Mouse (Mus musculus) testis, adult 2 months (tissue): ENCODE results near the gene Cplx3. TPM values are rescaled to one million over a fixed set of nuclear protein-coding genes. Genes with fewer than 3 reads are reported as not detected.

Experiments used
- H3K27ac ChIP-seq: fragments of 200-500 bp; 2 replicates; pipeline ENCODE4 v1.5.1; 2012; ENCODE audit warnings: low read depth, low read length; ENCODE audit not compliant: control insufficient read depth, insufficient read depth
- H3K27me3 ChIP-seq: fragments of 200-500 bp; 2 replicates; pipeline ENCODE4 v1.6.1; 2012; ENCODE audit warnings: mild to moderate bottlenecking, low read length, moderate library complexity; ENCODE audit not compliant: control insufficient read depth, insufficient read depth
- H3K36me3 ChIP-seq: fragments of 200-500 bp; 2 replicates; pipeline ENCODE4 v1.6.1; 2012; ENCODE audit warnings: mild to moderate bottlenecking, low read length; ENCODE audit not compliant: control insufficient read depth, insufficient read depth
- H3K4me1 ChIP-seq: fragments of 200-500 bp; 2 replicates; pipeline ENCODE4 v1.6.1; 2012; ENCODE audit warnings: low read length; ENCODE audit not compliant: control insufficient read depth, insufficient read depth
- H3K4me3 ChIP-seq: fragments of 200-500 bp; 2 replicates; pipeline ENCODE4 v1.5.1; 2012; ENCODE audit warnings: low read depth, mild to moderate bottlenecking, low read length, moderate library complexity, mixed read lengths; ENCODE audit not compliant: control insufficient read depth
- CTCF ChIP-seq: fragments of 200-500 bp; IDR thresholded peaks from 2 replicates; pipeline ENCODE4 v1.5.1; 2012; ENCODE audit warnings: low read depth, mild to moderate bottlenecking, inconsistent platforms, low read length, moderate library complexity; ENCODE audit not compliant: control insufficient read depth, insufficient read depth, insufficient replicate concordance
- POLR2A ChIP-seq: fragments of 200-500 bp; IDR thresholded peaks from 2 replicates; pipeline ENCODE4 v1.6.1; 2012; ENCODE audit warnings: low read depth, mild to moderate bottlenecking, inconsistent platforms, low read length, moderate library complexity; ENCODE audit not compliant: control insufficient read depth
- polyA plus RNA-seq: library from polyadenylated mRNA; depleted of rRNA; stranded (reverse); fragments of >200 nt; gene quantifications from 2 replicates; pipeline ENCODE4 v1.2.3, GENCODE M21; 2012

Gene Cplx3
- polyA plus RNA-seq, 1 experiment, result 0.16 TPM

GRCm38 (mm10) chr9:57650130-57650785 lies 44.2 kb upstream of the Cplx3 start:
- TF ChIP-seq POLR2A, result no peak
- TF ChIP-seq CTCF, result no peak
- Histone ChIP-seq H3K4me1 (peaks cover 3% of the 10 kb centered on the region), H3K27me3 (no peaks in the 10 kb centered on the region), H3K36me3 (no peaks in the 10 kb centered on the region), H3K4me3 (no peak overlapping the region), H3K27ac (no peak overlapping the region)

GRCm38 (mm10) chr9:57647286-57648108 lies 41.4 kb upstream of the Cplx3 start:
- H3K27ac ChIP-seq, result no peak overlapping the region
- TF ChIP-seq POLR2A (no peak), CTCF (no peak)
- H3K4me3 ChIP-seq, result no peak overlapping the region
- no peaks in the 10 kb centered on the region for H3K36me3 ChIP-seq
- peaks cover 11% of the 10 kb centered on the region for H3K4me1 ChIP-seq
- no peaks in the 10 kb centered on the region for H3K27me3 ChIP-seq

DNA sequence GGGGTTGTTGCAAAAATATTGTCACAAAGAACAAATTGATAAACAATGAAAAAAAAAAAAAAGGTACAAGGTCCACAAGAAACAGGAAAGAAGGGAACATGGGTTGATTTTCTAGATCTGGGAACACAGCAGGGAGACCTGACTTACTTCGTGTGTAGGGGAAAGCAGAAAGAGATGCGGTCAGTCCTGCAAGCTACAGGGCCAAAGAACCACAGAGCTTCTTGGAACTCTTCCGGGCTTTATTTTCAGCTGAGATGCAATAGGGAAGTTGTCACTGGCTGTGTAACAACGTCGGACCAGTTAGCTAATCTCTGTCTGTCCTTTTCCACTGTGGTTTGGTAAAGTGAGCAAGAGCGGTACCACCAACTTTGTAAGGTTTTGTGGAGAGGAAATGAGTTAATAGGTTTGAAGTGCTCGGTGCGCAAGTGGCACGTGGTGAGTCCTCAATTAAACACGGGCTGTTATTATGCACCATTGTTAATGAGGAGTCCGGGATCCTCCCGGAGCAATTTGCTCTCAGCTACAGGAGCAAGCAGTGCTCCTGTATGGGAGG lies 40.5 kb upstream of the Cplx3 start:
- H3K27me3 ChIP-seq, result no peaks in the 10 kb centered on the region
- TF ChIP-seq CTCF, result no peak
- no peak for TF ChIP-seq POLR2A
- H3K27ac ChIP-seq, result no peak overlapping the region
- H3K4me1 ChIP-seq, result peaks cover 11% of the 10 kb centered on the region
- no peaks in the 10 kb centered on the region for H3K36me3 ChIP-seq
- no peak overlapping the region for H3K4me3 ChIP-seq

GRCm38 (mm10) chr9:57644944-57645893 lies 39.1 kb upstream of the Cplx3 start:
- H3K27me3 ChIP-seq, result no peaks in the 10 kb centered on the region
- H3K4me1 ChIP-seq, result peaks cover 11% of the 10 kb centered on the region
- TF ChIP-seq CTCF (peak; percentile 94), POLR2A (peak; percentile 61)
- H3K4me3 ChIP-seq, result peak overlapping the region; percentile 94
- no peaks in the 10 kb centered on the region for H3K36me3 ChIP-seq
- H3K27ac ChIP-seq, result peak overlapping the region; percentile 96

- H3K4me1 ChIP-seq, result peaks cover 11% of the 10 kb centered on the region
Measured at GRCm38 (mm10) chr9:57644442-57644943, 38.4 kb upstream of the Cplx3 start.

DNA sequence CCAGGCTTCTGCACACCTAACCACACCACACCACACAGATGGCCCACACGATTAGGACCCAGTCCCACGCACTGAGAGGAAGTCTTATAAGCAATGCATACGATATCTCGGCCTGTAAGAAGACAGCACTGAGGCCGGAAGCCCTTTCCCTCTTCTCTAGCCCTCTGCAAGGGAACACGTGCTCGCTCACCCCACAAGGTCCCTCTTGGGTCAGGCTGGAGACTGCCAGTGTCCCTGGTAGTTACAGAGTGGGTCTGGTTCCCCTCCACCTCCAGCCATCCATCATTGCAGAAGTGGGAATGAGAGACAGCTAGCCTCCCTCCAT lies 37.7 kb upstream of the Cplx3 start:
- no peak overlapping the region for H3K4me3 ChIP-seq
- peaks cover 12% of the 10 kb centered on the region for H3K4me1 ChIP-seq
- TF ChIP-seq POLR2A, result no peak
- no peak for TF ChIP-seq CTCF
- H3K27ac ChIP-seq, result no peak overlapping the region
- no peaks in the 10 kb centered on the region for H3K27me3 ChIP-seq
- H3K36me3 ChIP-seq, result no peaks in the 10 kb centered on the region

More at GRCm38 (mm10) chr9:57644442-57644943, 38.4 kb upstream of the Cplx3 start:
- Histone ChIP-seq H3K27ac (peak overlapping the region; percentile 30; the same call in 1 of the 2 replicates), H3K36me3 (no peaks in the 10 kb centered on the region), H3K27me3 (no peaks in the 10 kb centered on the region), H3K4me3 (peak overlapping the region; percentile 94)
- TF ChIP-seq POLR2A (no peak), CTCF (no peak)
